Mouse (Mus musculus) C2C12 (cell line): Measurements from ENCODE around the gene Slc31a2. TPM values are rescaled to one million over a fixed set of nuclear protein-coding genes. Genes with fewer than 3 reads are reported as not detected.
A peak's percentile ranks its signal among the peaks of the same experiment; 100 is the strongest.
"Not testable (repeated sequence)": the region's sequence is repeated elsewhere in the genome, so short reads cannot be mapped to it uniquely, and the experiment has no call there.

Source experiments
- H3K27me3 ChIP-seq: one replicate; pipeline ENCODE4 v1.6.1; 2011; ENCODE audit not compliant: control insufficient read depth, insufficient read depth, insufficient read length
- H3K36me3 ChIP-seq: one replicate; pipeline ENCODE4 v1.6.1; 2011; ENCODE audit not compliant: control insufficient read depth, insufficient read depth
- H3K4me3 ChIP-seq: one replicate; pipeline ENCODE4 v1.5.1; 2011; ENCODE audit warnings: mild to moderate bottlenecking, control low read depth; ENCODE audit not compliant: poor library complexity, insufficient read depth, severe bottlenecking
- H3K79me2 ChIP-seq: one replicate; pipeline ENCODE4 v1.6.1; 2011; ENCODE audit not compliant: control insufficient read depth, insufficient read depth
- H3K79me3 ChIP-seq: one replicate; pipeline ENCODE4 v1.6.1; 2011; ENCODE audit warnings: low read depth, control low read depth
- H3ac ChIP-seq: one replicate; pipeline ENCODE3; 2011; ENCODE audit warnings: low read depth; ENCODE audit not compliant: control insufficient read depth, insufficient read length
- CEBPB ChIP-seq: IDR thresholded peaks from one replicate; pipeline ENCODE4 v1.6.1; 2011; ENCODE audit warnings: low read depth, mild to moderate bottlenecking, control low read depth, moderate library complexity
- CTCF ChIP-seq: IDR thresholded peaks from one replicate; pipeline ENCODE4 v1.5.1; 2011; ENCODE audit not compliant: control insufficient read depth, insufficient read depth, insufficient read length
- FOSL1 ChIP-seq: IDR thresholded peaks from one replicate; pipeline ENCODE4 v1.8.0; 2011; ENCODE audit warnings: mild to moderate bottlenecking, low read length; ENCODE audit not compliant: poor library complexity, insufficient read depth, severe bottlenecking
- MAX ChIP-seq: IDR thresholded peaks from one replicate; pipeline ENCODE4 v1.6.1; 2011; ENCODE audit warnings: mild to moderate bottlenecking, control low read depth
- MYOD1 ChIP-seq: IDR thresholded peaks from one replicate; pipeline ENCODE4 v1.6.1; 2011; ENCODE audit warnings: low read depth; ENCODE audit not compliant: control insufficient read depth, insufficient read length
- MYOG ChIP-seq: IDR thresholded peaks from one replicate; pipeline ENCODE4 v1.6.1; 2011; ENCODE audit not compliant: control insufficient read depth, insufficient read length; ENCODE audit errors: extremely low read depth
- USF1 ChIP-seq: IDR thresholded peaks from one replicate; pipeline ENCODE4 v1.6.1; 2011; ENCODE audit warnings: low read depth, mild to moderate bottlenecking, control low read depth, moderate library complexity
- polyA plus RNA-seq: library from polyadenylated mRNA; unstranded; fragments of >200 nt; fragmentation: generic; extraction: Trizol; gene quantifications from one replicate; pipeline ENCODE4 v1.2.1, GENCODE M21; 2012; ENCODE audit warnings: missing spikeins

Gene Slc31a2
- polyA plus RNA-seq, 1 experiment: 3.1 TPM

- no peaks in the 10 kb centered on the region for H3K79me2 ChIP-seq
- no peak for TF ChIP-seq CTCF
- no peak for TF ChIP-seq MAX
- no peak for TF ChIP-seq FOSL1
- TF ChIP-seq MYOG: no peak
- TF ChIP-seq CEBPB: no peak
- TF ChIP-seq USF1: no peak
- no peak for TF ChIP-seq MYOD1
- H3K36me3 ChIP-seq: no peaks in the 10 kb centered on the region
- no peaks in the 10 kb centered on the region for H3K27me3 ChIP-seq
- H3K4me3 ChIP-seq: no peak overlapping the region
- H3ac ChIP-seq: no peak overlapping the region
- no peaks in the 10 kb centered on the region for H3K79me3 ChIP-seq
Observed at GRCm38 (mm10) chr4:62263133-62263844, 927 bp downstream of the Slc31a2 start.

GRCm38 (mm10) chr4:62265154-62265836 lies 2.9 kb downstream of the Slc31a2 start:
- no peaks in the 10 kb centered on the region for H3K27me3 ChIP-seq
- no peak overlapping the region for H3ac ChIP-seq
- no peak for TF ChIP-seq MYOD1
- peak; percentile 40 for TF ChIP-seq CEBPB
- TF ChIP-seq FOSL1: no peak
- H3K4me3 ChIP-seq: no peak overlapping the region
- H3K79me2 ChIP-seq: no peaks in the 10 kb centered on the region
- H3K36me3 ChIP-seq: no peaks in the 10 kb centered on the region
- no peaks in the 10 kb centered on the region for H3K79me3 ChIP-seq

- not testable (repeated sequence) for H3K4me3 ChIP-seq, H3K27me3 ChIP-seq, H3K36me3 ChIP-seq, H3ac ChIP-seq, H3K79me2 ChIP-seq, H3K79me3 ChIP-seq
Observed at GRCm38 (mm10) chr4:62266016-62266415, 3.7 kb downstream of the Slc31a2 start.

- Histone ChIP-seq H3K4me3 (no peak overlapping the region), H3K79me3 (no peaks in the 10 kb centered on the region), H3K36me3 (no peaks in the 10 kb centered on the region), H3ac (no peak overlapping the region), H3K27me3 (no peaks in the 10 kb centered on the region), H3K79me2 (no peaks in the 10 kb centered on the region)
- no peak for TF ChIP-seq FOSL1
- TF ChIP-seq MAX: no peak
- no peak for TF ChIP-seq CTCF
- no peak for TF ChIP-seq MYOD1
- no peak for TF ChIP-seq USF1
- no peak for TF ChIP-seq MYOG
Observed at GRCm38 (mm10) chr4:62267101-62267500, 4.7 kb downstream of the Slc31a2 start.

GRCm38 (mm10) chr4:62272696-62273095 lies 10.3 kb downstream of the Slc31a2 start:
- H3ac ChIP-seq: no peak overlapping the region
- no peaks in the 10 kb centered on the region for H3K36me3 ChIP-seq
- H3K27me3 ChIP-seq: no peaks in the 10 kb centered on the region
- H3K4me3 ChIP-seq: no peak overlapping the region
- H3K79me3 ChIP-seq: no peaks in the 10 kb centered on the region
- TF ChIP-seq MYOG: no peak
- no peak for TF ChIP-seq MYOD1
- no peak for TF ChIP-seq CTCF
- TF ChIP-seq MAX: no peak
- TF ChIP-seq USF1: no peak
- no peak for TF ChIP-seq FOSL1
- TF ChIP-seq CEBPB: no peak
- no peaks in the 10 kb centered on the region for H3K79me2 ChIP-seq

GRCm38 (mm10) chr4:62273916-62274315 lies 11.6 kb downstream of the Slc31a2 start:
- no peak overlapping the region for H3K4me3 ChIP-seq
- H3K27me3 ChIP-seq: no peaks in the 10 kb centered on the region
- H3K79me2 ChIP-seq: no peaks in the 10 kb centered on the region
- H3K36me3 ChIP-seq: no peaks in the 10 kb centered on the region
- no peaks in the 10 kb centered on the region for H3K79me3 ChIP-seq
- no peak for TF ChIP-seq CEBPB
- no peak for TF ChIP-seq FOSL1
- TF ChIP-seq CTCF: no peak
- TF ChIP-seq MAX: no peak
- TF ChIP-seq MYOD1: no peak
- no peak for TF ChIP-seq USF1
- no peak for TF ChIP-seq MYOG
- no peak overlapping the region for H3ac ChIP-seq
